Mouse (Mus musculus) thymus, adult 2 months (tissue): ENCODE results near the gene Baz2a.

Experiments used
- CTCF ChIP-seq: fragments of 200-500 bp; IDR thresholded peaks from 2 replicates; pipeline ENCODE4 v1.5.1; 2012; ENCODE audit warnings: mild to moderate bottlenecking, control low read depth, low read length, moderate library complexity, borderline replicate concordance; ENCODE audit not compliant: control insufficient read depth, poor library complexity, insufficient read depth; ENCODE audit errors: extremely low read depth
- POLR2A ChIP-seq: fragments of 200-500 bp; IDR thresholded peaks from 2 replicates; pipeline ENCODE4 v1.6.1; 2012; ENCODE audit warnings: mild to moderate bottlenecking, low read length, control low read depth, moderate library complexity; ENCODE audit not compliant: control insufficient read depth, poor library complexity, insufficient read depth; ENCODE audit errors: extremely low read depth

DNA sequence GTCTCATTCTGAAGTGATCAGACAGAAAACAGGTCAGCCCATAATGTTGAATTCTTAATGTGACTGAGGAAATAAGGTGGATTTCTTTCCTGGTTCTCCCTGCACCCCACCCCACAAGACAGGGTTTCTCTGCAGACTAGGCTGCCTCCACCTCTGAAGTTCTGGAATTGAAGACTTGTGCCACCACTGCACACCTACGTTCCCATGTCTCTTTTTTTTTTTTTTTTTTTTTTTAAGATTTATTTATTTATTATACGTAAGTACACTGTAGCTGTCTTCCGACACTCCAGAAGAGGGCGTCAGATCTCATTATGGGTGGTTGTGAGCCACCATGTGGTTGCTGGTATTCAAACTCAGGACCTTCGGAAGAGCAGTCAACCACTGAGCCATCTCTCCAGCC lies 25.3 kb upstream of the Baz2a start:
- TF ChIP-seq CTCF (no peak), POLR2A (no peak)
